Mouse (Mus musculus): ENCODE data around the gene Pgm2.

DNA sequence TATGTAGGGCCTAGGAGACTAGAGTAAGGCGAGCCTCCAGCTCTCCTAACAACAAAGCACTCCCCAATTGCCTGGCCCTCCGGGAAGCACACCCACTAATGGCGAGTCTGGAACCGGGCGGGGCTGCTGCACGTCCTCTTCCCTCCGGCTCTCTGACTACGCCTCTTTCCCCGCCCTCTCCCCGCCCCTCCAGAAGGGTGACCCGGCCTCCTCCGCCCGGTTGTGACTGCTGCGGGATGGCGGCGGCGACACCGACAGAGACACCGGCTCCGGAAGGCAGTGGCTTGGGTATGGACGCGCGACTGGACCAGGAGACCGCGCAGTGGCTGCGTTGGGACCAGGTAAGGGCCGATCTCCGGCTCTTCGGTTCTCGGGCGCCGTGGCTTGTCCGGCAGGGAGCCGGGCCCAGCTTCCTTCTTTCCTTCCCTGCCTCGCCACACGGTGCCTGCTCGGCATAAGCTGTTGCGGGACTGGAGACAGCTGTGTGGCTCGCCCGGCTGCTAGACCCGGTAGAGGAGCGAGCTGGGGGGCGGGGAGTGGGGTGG is at the start of gene Pgm2:
- peak; percentile 53; the same call in 1 of the 2 replicates for TF ChIP-seq EP300 (IDR thresholded peaks at IDR 0.05; ENCODE audit: insufficient read depth, low read depth, low read length)
- no peak for TF ChIP-seq CTCF (IDR thresholded peaks at IDR 0.05; ENCODE audit: low read depth, low read length)
- peak; percentile 44 for TF ChIP-seq POLR2A (IDR thresholded peaks at IDR 0.05; ENCODE audit: insufficient read depth, low read length)
